Mouse (Mus musculus): ENCODE data around the gene Zfp882.

DNA sequence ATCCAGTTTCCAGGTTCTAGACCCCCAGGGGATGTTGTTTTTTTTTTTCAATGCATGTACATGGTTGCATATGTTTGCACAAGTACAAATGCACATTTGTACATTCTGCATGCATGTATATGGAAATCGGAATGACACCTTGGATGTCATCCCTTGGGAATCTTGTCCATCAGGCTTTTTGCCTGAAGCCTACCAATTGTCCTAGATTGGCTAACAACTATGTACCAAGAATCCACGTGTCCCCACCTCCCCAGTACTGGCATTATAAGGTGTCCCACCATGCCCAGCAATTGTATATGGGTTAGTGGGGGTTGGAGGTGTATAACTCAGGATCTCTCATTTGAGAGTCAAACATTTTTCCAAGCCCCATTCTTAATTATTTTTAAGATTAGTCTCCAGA, 3.9 kb downstream of the Zfp882 start:
- TF ChIP-seq CTCF (conservative IDR thresholded peaks at IDR 0.05; ENCODE audit: low read length), result no peak
- TF ChIP-seq NANOG (IDR thresholded peaks at IDR 0.05; ENCODE audit: borderline replicate concordance, low read length), result no peak

Data from E14TG2a.4 (cell line).